ENCODE assay signal across 17 mouse cellular contexts in the genomic region with DNA sequence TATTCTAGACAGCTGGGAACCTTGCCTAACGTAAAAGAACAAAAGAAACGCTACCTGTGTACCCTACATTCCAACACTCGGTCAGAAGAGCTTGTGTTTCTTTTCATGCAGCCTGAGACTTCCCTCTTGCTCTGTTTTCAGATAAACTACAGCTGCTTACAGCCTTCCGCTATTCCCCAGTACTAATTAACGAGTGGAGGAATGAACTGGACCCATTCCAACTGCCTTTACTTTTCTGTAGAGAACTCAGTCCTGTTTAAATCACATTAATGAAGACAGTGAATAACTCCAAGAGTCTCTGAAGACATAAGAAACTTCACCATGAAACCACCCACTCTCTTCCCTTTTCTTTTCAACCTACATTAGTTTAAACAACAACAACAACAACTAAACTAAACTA. TPM values are rescaled to one million over a fixed set of nuclear protein-coding genes. Genes with fewer than 3 reads are reported as not detected.
"Had no signal": no experiment of that assay in that cellular context is flagged by ENCODE, and none has a peak within 500 bp of the region (broad histone marks: within the 10 kb centered on the region; RNA-seq: fewer than 3 reads in every experiment).

No protein-coding gene starts in this region.

- H3K4me3 ChIP-seq: limb, embryonic 12.5 days; limb, embryonic 15.5 days; liver, embryonic 12.5 days; liver, embryonic 15.5 days; midbrain, embryonic 12.5 days; midbrain, embryonic 15.5 days; neural tube, embryonic 13.5 days; stomach, embryonic 15.5 days had no signal

- H3K27me3 ChIP-seq: limb, embryonic 12.5 days; limb, embryonic 15.5 days; liver, embryonic 12.5 days; liver, embryonic 15.5 days; midbrain, embryonic 12.5 days; midbrain, embryonic 15.5 days; neural tube, embryonic 13.5 days; stomach, embryonic 15.5 days had no signal

- DNase-seq: left cerebral cortex, postnatal 4 days; lung, adult 18-20 months; retina, postnatal 1 day; right cerebral cortex, postnatal 25 days; spleen, adult 18-20 months; thymus, postnatal 25 days had no signal

- H3K9me3 ChIP-seq: limb, embryonic 12.5 days; limb, embryonic 15.5 days; liver, embryonic 12.5 days; liver, embryonic 15.5 days; midbrain, embryonic 12.5 days; midbrain, embryonic 15.5 days; neural tube, embryonic 13.5 days; stomach, embryonic 15.5 days had no signal

- H3K4me1 ChIP-seq: liver, embryonic 15.5 days; midbrain, embryonic 12.5 days; midbrain, embryonic 15.5 days; neural tube, embryonic 13.5 days had no signal

- ATAC-seq: inflammation-experienced regulatory T-cells, adult 6 months; intestine, embryonic 16.5 days; liver, embryonic 12.5 days; midbrain, embryonic 15.5 days had no signal

- H3K4me2 ChIP-seq: limb, embryonic 12.5 days; limb, embryonic 15.5 days; liver, embryonic 12.5 days; liver, embryonic 15.5 days; midbrain, embryonic 12.5 days; midbrain, embryonic 15.5 days; neural tube, embryonic 13.5 days; stomach, embryonic 15.5 days had no signal

- H3K9ac ChIP-seq: limb, embryonic 12.5 days; limb, embryonic 15.5 days; liver, embryonic 12.5 days; liver, embryonic 15.5 days; midbrain, embryonic 12.5 days; midbrain, embryonic 15.5 days; neural tube, embryonic 13.5 days; stomach, embryonic 15.5 days had no signal

- H3K27ac ChIP-seq: limb, embryonic 12.5 days; limb, embryonic 15.5 days; liver, embryonic 12.5 days; liver, embryonic 15.5 days; macrophage; midbrain, embryonic 12.5 days; midbrain, embryonic 15.5 days; neural tube, embryonic 13.5 days; stomach, embryonic 15.5 days had no signal

- H3K36me3 ChIP-seq: limb, embryonic 12.5 days; limb, embryonic 15.5 days; liver, embryonic 12.5 days; liver, embryonic 15.5 days; midbrain, embryonic 12.5 days; midbrain, embryonic 15.5 days; neural tube, embryonic 13.5 days; stomach, embryonic 15.5 days had no signal

RNA-seq across cellular contexts. Expression of a gene that starts 10.8 kb away (rescaled TPM):
- polyA plus RNA-seq: macrophage had no signal
